Comparison of ENCODE assay signal across 7 mouse cellular contexts in the genomic region with DNA sequence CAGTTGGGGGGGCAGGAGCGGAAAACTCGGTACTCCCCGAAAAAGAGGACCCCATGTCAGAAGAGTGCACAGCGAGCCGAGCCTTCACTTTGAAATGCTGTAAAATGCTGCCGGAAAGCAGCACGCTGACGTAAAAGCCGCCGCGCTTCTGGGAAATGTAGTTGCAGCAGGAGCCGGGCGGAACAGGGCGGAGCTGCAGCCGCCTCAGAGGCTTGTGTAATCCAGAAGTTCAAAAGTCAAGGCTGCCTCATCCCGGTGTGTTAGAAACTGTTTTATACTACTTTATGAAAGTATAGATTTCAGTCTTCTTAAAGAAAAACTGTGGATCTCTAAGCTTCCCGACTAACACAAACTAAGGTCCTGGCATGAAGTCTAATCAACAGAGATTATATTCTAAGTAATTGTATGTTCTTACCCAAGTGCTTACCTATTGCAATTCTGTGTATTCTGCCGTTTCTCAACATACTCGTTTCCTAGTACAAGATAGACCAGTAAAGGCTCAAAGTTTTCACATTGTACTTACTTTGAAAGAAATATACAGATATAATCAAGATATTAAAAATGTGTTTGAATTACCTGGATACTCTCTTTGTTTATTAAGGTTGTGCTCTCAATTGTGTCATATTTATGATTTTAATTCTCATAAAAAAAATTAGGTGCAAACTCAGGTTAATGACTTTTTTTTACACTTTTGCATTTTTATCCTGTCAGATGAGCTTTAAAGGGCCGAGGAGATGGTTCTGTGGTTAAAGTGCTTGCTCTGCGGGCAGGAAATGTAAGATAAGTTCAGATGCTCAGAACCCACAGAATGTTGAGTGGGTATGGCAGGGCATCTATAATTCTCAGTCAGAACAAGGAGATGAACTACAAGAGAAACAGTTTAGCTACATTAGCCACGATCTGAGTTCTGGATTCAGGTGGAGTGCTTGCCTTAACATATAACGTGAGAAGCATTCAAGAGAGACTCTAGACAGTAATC. TPM values are rescaled to one million over a fixed set of nuclear protein-coding genes. Genes with fewer than 3 reads are reported as not detected.
DNase-seq lines count a peak whose midpoint lies in the region; ATAC-seq lines count a peak whose summit lies in the region.

Gene Dmac1 (minus strand): TSS at position 109 of the 979 bp plus-strand sequence.

- peak within 1 kb of the TSS; percentile 80 for H3K4me3 ChIP-seq in embryonic facial prominence, embryonic 11.5 days (ENCODE audit: low read depth, low read length)
- H3K4me3 ChIP-seq in limb, embryonic 10.5 days: peak within 1 kb of the TSS; percentile 75
- H3K4me3 ChIP-seq in midbrain, embryonic 13.5 days (replicated peaks): peak within 1 kb of the TSS; percentile 84

- H3K36me3 ChIP-seq in embryonic facial prominence, embryonic 11.5 days (replicated peaks; ENCODE audit: control insufficient read depth, insufficient read depth, low read depth, low read length): no peaks in the 10 kb centered on the region
- H3K36me3 ChIP-seq in limb, embryonic 10.5 days: peaks cover 29% of the 10 kb centered on the region
- peaks cover 18% of the 10 kb centered on the region for H3K36me3 ChIP-seq in midbrain, embryonic 13.5 days

- WGBS in embryonic facial prominence, embryonic 11.5 days: 18% methylated on average over 23 of the region's 23 CpGs
- WGBS in limb, embryonic 10.5 days: 19% methylated on average over 23 of the region's 23 CpGs
- WGBS in midbrain, embryonic 13.5 days: 18% methylated on average over 23 of the region's 23 CpGs

- ATAC-seq in embryonic facial prominence, embryonic 11.5 days (replicated peaks; ENCODE audit: insufficient number of reproducible peaks, low FRiP score, low TSS enrichment, low read depth): peak; percentile 95
- peak; percentile 98 for ATAC-seq in granulocyte monocyte progenitor cell, adult 5-6 weeks (replicated peaks; ENCODE audit: poor library complexity, severe bottlenecking)
- peak; percentile 97 for ATAC-seq in midbrain, embryonic 13.5 days

- H3K9me3 ChIP-seq in embryonic facial prominence, embryonic 11.5 days (replicated peaks; ENCODE audit: control insufficient read depth, low read length): no peaks in the 10 kb centered on the region
- H3K9me3 ChIP-seq in limb, embryonic 10.5 days (replicated peaks): no peaks in the 10 kb centered on the region
- no peaks in the 10 kb centered on the region for H3K9me3 ChIP-seq in midbrain, embryonic 13.5 days

- no peak within 1 kb of the TSS for H3K27ac ChIP-seq in embryonic facial prominence, embryonic 11.5 days (replicated peaks; ENCODE audit: low read depth, low read length)
- H3K27ac ChIP-seq in limb, embryonic 10.5 days: peak within 1 kb of the TSS; percentile 88
- 0 out of 2 replicates have a peak within 1 kb of the TSS, but pooled peaks have one; percentile 39 for H3K27ac ChIP-seq in midbrain, embryonic 13.5 days

- no peaks in the 10 kb centered on the region for H3K27me3 ChIP-seq in embryonic facial prominence, embryonic 11.5 days (ENCODE audit: control insufficient read depth, insufficient read depth, low read length)
- no peaks in the 10 kb centered on the region for H3K27me3 ChIP-seq in limb, embryonic 10.5 days (ENCODE audit: low read depth, poor library complexity, severe bottlenecking)
- H3K27me3 ChIP-seq in midbrain, embryonic 13.5 days: no peaks in the 10 kb centered on the region

- DNase-seq in adrenal gland, postnatal 14 days: peak; percentile 93
- peak; percentile 96 for DNase-seq in embryonic facial prominence, embryonic 11.5 days (ENCODE audit: low spot score)
- DNase-seq in kidney, adult 11 months: peak; percentile 92
- DNase-seq in limb, embryonic 10.5 days (ENCODE audit: low spot score): peak; percentile 96
- DNase-seq in spleen, adult 12 weeks (ENCODE audit: low spot score): peak; percentile 86

- peak within 1 kb of the TSS; percentile 86 for H3K9ac ChIP-seq in embryonic facial prominence, embryonic 11.5 days (replicated peaks; ENCODE audit: low read length)
- peak within 1 kb of the TSS; percentile 87 for H3K9ac ChIP-seq in midbrain, embryonic 13.5 days (replicated peaks)

- H3K4me2 ChIP-seq in embryonic facial prominence, embryonic 11.5 days (ENCODE audit: low read depth, low read length): peak within 1 kb of the TSS; percentile 62
- peak within 1 kb of the TSS; percentile 71 for H3K4me2 ChIP-seq in midbrain, embryonic 13.5 days (replicated peaks)

- H3K4me1 ChIP-seq in embryonic facial prominence, embryonic 11.5 days (ENCODE audit: control insufficient read depth, insufficient read depth, low read length): no peaks in the 10 kb centered on the region
- H3K4me1 ChIP-seq in limb, embryonic 10.5 days: 0 out of 2 replicates have a peak, but pooled peaks cover 3% of the 10 kb centered on the region
- peaks cover 9% of the 10 kb centered on the region; the same call in 1 of the 2 replicates for H3K4me1 ChIP-seq in midbrain, embryonic 13.5 days (replicated peaks)

RNA-seq across cellular contexts. Expression of gene Dmac1, which starts in this region (rescaled TPM):
- 67.4 and 76.9 TPM in 2 replicates for total RNA-seq in adrenal gland, postnatal 14 days (2021)
- 123 and 125 TPM in 2 replicates for polyA plus RNA-seq in embryonic facial prominence, embryonic 11.5 days (2014; fragmentation: Nextera tagmentation; extraction: Ambion mirVana)
- 113 and 147 TPM in 2 replicates for total RNA-seq in granulocyte monocyte progenitor cell, adult 5-6 weeks (2014; fragmentation: Nextera tagmentation)
- 73.2 and 82.7 TPM in 2 replicates for total RNA-seq in granulocyte monocyte progenitor cell, adult 5-6 weeks (2017)
- 99.6 and 105 TPM in 2 replicates for polyA plus RNA-seq in limb, embryonic 10.5 days (2016; fragmentation: Nextera tagmentation; extraction: Ambion mirVana)
- polyA plus RNA-seq in midbrain, embryonic 13.5 days (2015; fragmentation: Nextera tagmentation; extraction: Ambion mirVana): 107 and 111 TPM in 2 replicates
